Mouse (Mus musculus) kidney, postnatal 36 days (tissue): ENCODE data around the gene Rassf3.
A peak's percentile ranks its signal among the peaks of the same experiment; 100 is the strongest.

Source experiments
- DNase-seq, 2 experiments: peaks; one replicate each; pipeline ENCODE4 v3.0.0; 2021 to 2022; ENCODE audit warnings: mixed read lengths in 2 of 2

Rassf3 gene

GRCm38 (mm10) chr10:121394789-121395325, 81.3 kb downstream of the Rassf3 start:
- DNase-seq: peak; percentile 11 to 35

GRCm38 (mm10) chr10:121394270-121394669, 81.9 kb downstream of the Rassf3 start:
- no peak for DNase-seq

GRCm38 (mm10) chr10:121391901-121392300, 84.2 kb downstream of the Rassf3 start:
- DNase-seq: no peak

- no peak for DNase-seq
Measured at GRCm38 (mm10) chr10:121390602-121391001, 85.5 kb downstream of the Rassf3 start.

GRCm38 (mm10) chr10:121386347-121386746, 89.8 kb downstream of the Rassf3 start:
- no peak for DNase-seq

- DNase-seq: no peak
Measured at GRCm38 (mm10) chr10:121385695-121386094, 90.5 kb downstream of the Rassf3 start.

GRCm38 (mm10) chr10:121384710-121385109, 91.4 kb downstream of the Rassf3 start:
- DNase-seq: peak; percentile 64 to 69

- no peak for DNase-seq
Measured at GRCm38 (mm10) chr10:121381280-121381679, 94.9 kb downstream of the Rassf3 start.

GRCm38 (mm10) chr10:121379387-121379786, 96.8 kb downstream of the Rassf3 start:
- peak in 1 of 2 experiments; percentile 27 for DNase-seq

- peak; percentile 14 to 33 for DNase-seq
Measured at GRCm38 (mm10) chr10:121376530-121377271, 99.4 kb downstream of the Rassf3 start.

GRCm38 (mm10) chr10:121375649-121376493, 100.3 kb downstream of the Rassf3 start:
- no peak for DNase-seq

GRCm38 (mm10) chr10:121374693-121375620, 101.2 kb downstream of the Rassf3 start:
- DNase-seq: peak in 1 of 2 experiments; percentile 20

- no peak for DNase-seq
Measured at GRCm38 (mm10) chr10:121374013-121374412, 102.1 kb downstream of the Rassf3 start.

- DNase-seq: peak; percentile 29 to 64
Measured at GRCm38 (mm10) chr10:121370777-121371176, 105.4 kb downstream of the Rassf3 start.

- peak; percentile 27 to 48 for DNase-seq
Measured at GRCm38 (mm10) chr10:121368783-121369465, 107.2 kb downstream of the Rassf3 start.

- DNase-seq: peak; percentile 30 to 54
Measured at GRCm38 (mm10) chr10:121367780-121368179, 108.4 kb downstream of the Rassf3 start.

- no peak for DNase-seq
Measured at GRCm38 (mm10) chr10:121367271-121367670, 108.9 kb downstream of the Rassf3 start.

GRCm38 (mm10) chr10:121365781-121366272, 110.3 kb downstream of the Rassf3 start:
- peak; percentile 59 to 76 for DNase-seq

- DNase-seq: peak; percentile 89 to 94
Measured at GRCm38 (mm10) chr10:121364801-121365564, 111.2 kb downstream of the Rassf3 start, which contains the start of gene Gns. Gene Gns (plus strand): TSS chr10:121365090.

GRCm38 (mm10) chr10:121364306-121364705, 111.8 kb downstream of the Rassf3 start:
- DNase-seq: peak; percentile 12 to 48

GRCm38 (mm10) chr10:121363201-121363600, 112.9 kb downstream of the Rassf3 start:
- no peak for DNase-seq
